Mouse (Mus musculus): ENCODE measurements around the gene Hoxa5. TPM values are rescaled to one million over a fixed set of nuclear protein-coding genes. Genes with fewer than 3 reads are reported as not detected.

Gene Hoxa5
- polyA plus RNA-seq, 1 experiment = 1.6 TPM

DNA sequence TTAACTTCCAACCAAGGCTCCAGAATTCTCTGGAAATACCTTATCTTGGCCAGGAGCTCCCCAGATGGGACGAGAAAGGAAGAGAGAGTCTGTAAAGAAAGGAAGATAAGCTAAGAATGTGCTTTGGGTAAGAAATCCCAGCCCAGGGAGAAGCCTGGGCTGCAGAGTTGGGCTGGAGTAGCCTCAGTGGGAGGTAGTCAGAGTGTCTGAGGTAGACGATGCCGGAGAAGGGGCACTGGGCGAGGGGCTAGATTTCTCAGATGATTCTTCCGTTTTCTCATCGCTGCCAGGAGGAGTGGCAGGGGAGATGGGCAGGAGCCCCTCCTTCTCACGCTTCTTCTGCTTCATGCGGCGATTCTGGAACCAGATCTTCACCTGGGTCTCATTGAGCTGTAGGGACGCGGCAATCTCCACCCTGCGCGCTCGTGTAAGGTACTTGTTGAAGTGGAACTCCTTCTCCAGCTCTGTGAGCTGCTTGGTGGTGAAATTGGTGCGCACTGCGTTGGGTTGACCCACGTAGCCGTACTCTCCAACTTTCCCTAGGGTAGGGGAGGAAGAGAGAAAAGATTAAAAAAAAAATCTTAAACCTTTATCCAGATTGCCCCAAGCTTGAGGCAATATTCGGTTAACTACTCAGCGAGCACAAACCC lies 47.7 kb downstream of the Hoxa5 start:
- no peaks in the 10 kb centered on the region for H3K27me3 ChIP-seq (ENCODE audit: control insufficient read depth, insufficient read depth, insufficient read length)

DNA sequence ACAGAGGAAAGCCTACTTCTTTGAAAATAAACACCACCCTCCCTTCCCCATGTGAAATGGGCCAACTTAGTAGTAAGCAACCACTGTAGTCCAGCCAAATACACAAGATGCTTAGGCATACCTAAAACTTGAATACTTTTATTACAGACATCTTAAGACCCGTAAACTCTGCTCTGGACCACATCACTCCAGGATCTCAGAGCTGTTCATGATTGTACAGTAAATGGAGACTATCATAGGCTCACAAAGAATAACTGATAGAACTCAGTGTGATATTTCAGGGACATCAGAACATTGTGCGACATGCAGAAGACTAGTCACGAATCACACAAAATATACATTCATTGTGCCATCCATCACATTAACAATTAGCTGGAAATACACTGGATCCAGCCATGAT lies 48.9 kb downstream of the Hoxa5 start:
- H3K4me3 ChIP-seq = no peak overlapping the region
- TF ChIP-seq TCF12 (IDR thresholded peaks at IDR 0.05; ENCODE audit: insufficient read depth, poor library complexity, severe bottlenecking) (no peak), CEBPB (IDR thresholded peaks at IDR 0.05; ENCODE audit: insufficient read depth, poor library complexity, severe bottlenecking) (no peak), REST (IDR thresholded peaks at IDR 0.05; ENCODE audit: insufficient read depth, insufficient read length) (no peak), MYOG (IDR thresholded peaks at IDR 0.05; ENCODE audit: control insufficient read depth in 1 of 3, insufficient read depth in 1 of 3, insufficient read length in 2 of 3, low read depth in 2 of 3) (no peak), TCF3 (IDR thresholded peaks at IDR 0.05; ENCODE audit: insufficient read length, low read depth) (no peak), POLR2AphosphoS2 (IDR thresholded peaks at IDR 0.05; ENCODE audit: insufficient read length, low read depth) (no peak), E2F4 (IDR thresholded peaks at IDR 0.05; ENCODE audit: insufficient read depth) (no peak), SRF (IDR thresholded peaks at IDR 0.05; ENCODE audit: control insufficient read depth, insufficient read length, low read depth) (no peak), POLR2A (IDR thresholded peaks at IDR 0.05; ENCODE audit: insufficient read length, low read depth) (no peak), MYOD1 (IDR thresholded peaks at IDR 0.05; ENCODE audit: control insufficient read depth in 1 of 3, insufficient read length in 2 of 3, low read depth in 2 of 3) (no peak), MAX (IDR thresholded peaks at IDR 0.05; ENCODE audit: low read depth) (no peak), USF1 (IDR thresholded peaks at IDR 0.05; ENCODE audit: low read depth) (no peak)
- H3K79me2 ChIP-seq (ENCODE audit: control insufficient read depth, insufficient read depth) = peaks cover 7% of the 10 kb centered on the region
- H3ac ChIP-seq (ENCODE audit: control insufficient read depth, insufficient read length) = no peak overlapping the region
- H3K4me2 ChIP-seq (ENCODE audit: low read depth) = no peak overlapping the region
- H3K27me3 ChIP-seq (ENCODE audit: control insufficient read depth, insufficient read depth, insufficient read length) = no peaks in the 10 kb centered on the region
- H3K36me3 ChIP-seq (ENCODE audit: control insufficient read depth, insufficient read depth) = no peaks in the 10 kb centered on the region

More for the DNA sequence above, 47.7 kb downstream of the Hoxa5 start:
- Histone ChIP-seq H3K36me3 (ENCODE audit: control insufficient read depth, insufficient read depth) (no peaks in the 10 kb centered on the region), H3ac (ENCODE audit: control insufficient read depth, insufficient read length) (no peak overlapping the region), H3K79me2 (ENCODE audit: control insufficient read depth, insufficient read depth) (peaks cover 13% of the 10 kb centered on the region), H3K4me2 (ENCODE audit: low read depth) (no peak overlapping the region), H3K4me3 (no peak overlapping the region)
- TF ChIP-seq MYOD1 (IDR thresholded peaks at IDR 0.05; ENCODE audit: control insufficient read depth in 1 of 3, insufficient read length in 2 of 3, low read depth in 2 of 3) = no peak
- no peak for TF ChIP-seq CEBPB (IDR thresholded peaks at IDR 0.05; ENCODE audit: insufficient read depth, poor library complexity, severe bottlenecking)
- TF ChIP-seq USF1 (IDR thresholded peaks at IDR 0.05; ENCODE audit: low read depth) = no peak
- TF ChIP-seq TCF3 (IDR thresholded peaks at IDR 0.05; ENCODE audit: insufficient read length, low read depth) = no peak
- no peak for TF ChIP-seq POLR2AphosphoS2 (IDR thresholded peaks at IDR 0.05; ENCODE audit: insufficient read length, low read depth)
- TF ChIP-seq SRF (IDR thresholded peaks at IDR 0.05; ENCODE audit: control insufficient read depth, insufficient read length, low read depth) = no peak
- TF ChIP-seq E2F4 (IDR thresholded peaks at IDR 0.05; ENCODE audit: insufficient read depth) = no peak
- TF ChIP-seq TCF12 (IDR thresholded peaks at IDR 0.05; ENCODE audit: insufficient read depth, poor library complexity, severe bottlenecking) = no peak
- TF ChIP-seq MYOG (IDR thresholded peaks at IDR 0.05; ENCODE audit: control insufficient read depth in 1 of 3, insufficient read depth in 1 of 3, insufficient read length in 2 of 3, low read depth in 2 of 3) = no peak
- TF ChIP-seq POLR2A (IDR thresholded peaks at IDR 0.05; ENCODE audit: insufficient read length, low read depth) = no peak
- TF ChIP-seq MAX (IDR thresholded peaks at IDR 0.05; ENCODE audit: low read depth) = no peak
- no peak for TF ChIP-seq REST (IDR thresholded peaks at IDR 0.05; ENCODE audit: insufficient read depth, insufficient read length)

DNA sequence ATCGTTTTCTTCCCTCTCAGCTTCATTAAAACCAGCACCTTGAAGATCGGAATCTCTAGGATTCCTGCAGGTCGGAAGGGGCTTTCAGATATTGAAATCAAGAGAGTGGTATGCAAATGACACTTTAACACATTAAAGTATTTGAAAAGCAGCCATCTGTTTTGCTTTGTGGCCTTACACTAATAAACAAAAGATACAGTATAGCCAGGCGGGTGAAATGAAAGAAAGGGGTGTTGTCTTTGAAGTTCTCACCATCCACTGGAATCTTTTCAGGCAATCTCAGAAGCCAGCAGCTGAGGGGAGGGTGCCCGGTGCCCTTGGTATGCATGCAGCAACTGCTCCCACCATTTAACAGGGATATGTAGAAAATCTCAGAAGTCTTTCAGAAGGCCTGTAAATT lies 50.3 kb downstream of the Hoxa5 start:
- H3ac ChIP-seq (ENCODE audit: control insufficient read depth, insufficient read length) = no peak overlapping the region
- H3K79me2 ChIP-seq (ENCODE audit: control insufficient read depth, insufficient read depth) = peaks cover under 1% of the 10 kb centered on the region
- no peaks in the 10 kb centered on the region for H3K27me3 ChIP-seq (ENCODE audit: control insufficient read depth, insufficient read depth, insufficient read length)
- H3K36me3 ChIP-seq (ENCODE audit: control insufficient read depth, insufficient read depth) = no peaks in the 10 kb centered on the region
- no peak overlapping the region for H3K4me2 ChIP-seq (ENCODE audit: low read depth)
- no peak overlapping the region for H3K4me3 ChIP-seq
- TF ChIP-seq USF1 (IDR thresholded peaks at IDR 0.05; ENCODE audit: low read depth) (no peak), MAX (IDR thresholded peaks at IDR 0.05; ENCODE audit: low read depth) (no peak), E2F4 (IDR thresholded peaks at IDR 0.05; ENCODE audit: insufficient read depth) (no peak), MYOG (IDR thresholded peaks at IDR 0.05; ENCODE audit: control insufficient read depth in 1 of 3, insufficient read depth in 1 of 3, insufficient read length in 2 of 3, low read depth in 2 of 3) (peak in 1 of 3 experiments; percentile 45), MYOD1 (IDR thresholded peaks at IDR 0.05; ENCODE audit: control insufficient read depth in 1 of 3, insufficient read length in 2 of 3, low read depth in 2 of 3) (peak in 1 of 3 experiments; percentile 37)

DNA sequence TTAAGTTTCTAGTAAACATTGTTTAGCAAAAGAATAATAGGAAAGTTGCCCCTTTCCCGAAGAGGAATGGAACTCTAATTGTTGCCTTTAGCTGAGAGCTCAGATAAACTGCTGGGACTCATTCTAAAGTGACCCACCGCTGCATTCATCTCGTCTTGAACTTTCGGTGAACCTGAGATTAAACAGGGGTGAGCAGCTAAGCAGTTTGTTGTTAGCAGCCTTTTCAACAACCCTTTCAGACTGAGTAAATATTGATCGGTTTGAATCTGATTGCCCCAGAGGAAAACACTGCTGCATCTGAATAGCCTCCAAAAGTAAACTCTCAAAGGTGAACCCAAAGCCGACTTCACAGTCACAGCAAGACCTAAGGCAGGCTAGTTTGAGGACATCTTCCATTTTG lies 51.1 kb downstream of the Hoxa5 start:
- no peak for TF ChIP-seq TCF12 (IDR thresholded peaks at IDR 0.05; ENCODE audit: insufficient read depth, poor library complexity, severe bottlenecking)
- no peak for TF ChIP-seq USF1 (IDR thresholded peaks at IDR 0.05; ENCODE audit: low read depth)
- TF ChIP-seq TCF3 (IDR thresholded peaks at IDR 0.05; ENCODE audit: insufficient read length, low read depth) = no peak
- TF ChIP-seq REST (IDR thresholded peaks at IDR 0.05; ENCODE audit: insufficient read depth, insufficient read length) = no peak
- TF ChIP-seq POLR2A (IDR thresholded peaks at IDR 0.05; ENCODE audit: insufficient read length, low read depth) = no peak
- no peak for TF ChIP-seq MYOG (IDR thresholded peaks at IDR 0.05; ENCODE audit: control insufficient read depth in 1 of 3, insufficient read depth in 1 of 3, insufficient read length in 2 of 3, low read depth in 2 of 3)
- no peak for TF ChIP-seq E2F4 (IDR thresholded peaks at IDR 0.05; ENCODE audit: insufficient read depth)
- no peak for TF ChIP-seq POLR2AphosphoS2 (IDR thresholded peaks at IDR 0.05; ENCODE audit: insufficient read length, low read depth)
- no peak for TF ChIP-seq CEBPB (IDR thresholded peaks at IDR 0.05; ENCODE audit: insufficient read depth, poor library complexity, severe bottlenecking)
- TF ChIP-seq SRF (IDR thresholded peaks at IDR 0.05; ENCODE audit: control insufficient read depth, insufficient read length, low read depth) = no peak
- no peak for TF ChIP-seq MAX (IDR thresholded peaks at IDR 0.05; ENCODE audit: low read depth)
- TF ChIP-seq MYOD1 (IDR thresholded peaks at IDR 0.05; ENCODE audit: control insufficient read depth in 1 of 3, insufficient read length in 2 of 3, low read depth in 2 of 3) = no peak
- H3K4me2 ChIP-seq (ENCODE audit: low read depth) = no peak overlapping the region

More for the DNA sequence above, 51.1 kb downstream of the Hoxa5 start:
- no peak overlapping the region for H3ac ChIP-seq (ENCODE audit: control insufficient read depth, insufficient read length)
- no peaks in the 10 kb centered on the region for H3K79me2 ChIP-seq (ENCODE audit: control insufficient read depth, insufficient read depth)
- H3K27me3 ChIP-seq (ENCODE audit: control insufficient read depth, insufficient read depth, insufficient read length) = no peaks in the 10 kb centered on the region
- H3K36me3 ChIP-seq (ENCODE audit: control insufficient read depth, insufficient read depth) = no peaks in the 10 kb centered on the region
- no peak overlapping the region for H3K4me3 ChIP-seq
